Mouse (Mus musculus): ENCODE results near the gene Armc2.

- no peak for TF ChIP-seq POLR2A (IDR thresholded peaks at IDR 0.05; ENCODE audit: control insufficient read depth in 1 of 2, insufficient read depth in 1 of 2, low read depth in 1 of 2, low read length in 2 of 2, poor library complexity in 1 of 2)
- TF ChIP-seq E2F4 (IDR thresholded peaks at IDR 0.05; ENCODE audit: borderline replicate concordance, low read depth, low read length): no peak
- no peak for TF ChIP-seq CTCF (IDR thresholded peaks at IDR 0.05 in 2 of 3, conservative IDR thresholded peaks at IDR 0.05 in 1 of 3; ENCODE audit: control insufficient read depth in 1 of 3, insufficient read depth in 1 of 3, low read depth in 2 of 3, low read length in 3 of 3, poor library complexity in 1 of 3, severe bottlenecking in 1 of 3)
- TF ChIP-seq MAFK (IDR thresholded peaks at IDR 0.05; ENCODE audit: borderline replicate concordance, low read depth, low read length): no peak
These were observed 116.8 kb downstream of the Armc2 start for GRCm38 (mm10) chr10:41901456-41901855.

Measured in MEL (cell line).